In the genomic region with DNA sequence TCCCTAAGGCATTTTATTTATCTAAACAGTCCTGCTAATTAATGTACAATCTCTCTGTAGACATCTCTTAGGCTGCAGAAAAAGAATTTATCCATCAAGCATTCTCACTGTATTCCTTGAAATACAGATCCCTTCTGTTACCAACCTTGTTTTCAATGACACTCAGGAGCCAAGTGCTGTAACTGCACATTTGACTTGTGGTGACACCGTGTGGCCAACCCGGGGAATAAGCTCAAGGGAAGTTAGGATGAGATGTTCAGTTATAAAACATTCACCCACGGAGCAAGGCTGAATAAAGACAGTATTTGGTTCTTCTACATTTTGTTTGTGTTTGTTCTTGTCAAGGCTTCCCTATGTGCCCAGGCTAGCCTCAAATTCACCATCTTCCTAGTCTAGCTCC, we compare ENCODE assay signal across 8 mouse cellular contexts. TPM values are rescaled to one million over a fixed set of nuclear protein-coding genes. Genes with fewer than 3 reads are reported as not detected.
DNase-seq lines count a peak whose midpoint lies in the region; ATAC-seq and TF ChIP-seq lines count a peak whose summit lies in the region.

No protein-coding gene starts in this region.

- 7% methylated on average over 3 of the region's 3 CpGs for WGBS in embryonic facial prominence, embryonic 11.5 days
- WGBS in lung, embryonic 14.5 days, result 7% methylated on average over 3 of the region's 3 CpGs

- H3K36me3 ChIP-seq in embryonic facial prominence, embryonic 11.5 days (replicated peaks; ENCODE audit: control insufficient read depth, insufficient read depth, low read depth, low read length), result no peaks in the 10 kb centered on the region
- H3K36me3 ChIP-seq in lung, embryonic 14.5 days (ENCODE audit: insufficient read depth), result no peaks in the 10 kb centered on the region

- peak; percentile 94 for TF ChIP-seq CTCF in lung, embryonic 14.5 days (IDR thresholded peaks at IDR 0.05; ENCODE audit: low read depth)

- no peak overlapping the region for H3K27ac ChIP-seq in embryonic facial prominence, embryonic 11.5 days (replicated peaks; ENCODE audit: low read depth, low read length)
- H3K27ac ChIP-seq in lung, embryonic 14.5 days (ENCODE audit: low read depth), result no peak overlapping the region

- peak; percentile 44 to 55 for DNase-seq in heart, postnatal 10 days
- DNase-seq in heart, postnatal 25 days (ENCODE audit: low spot score), result no peak
- DNase-seq in urinary bladder, postnatal 14 days (ENCODE audit: low spot score), result peak; percentile 22
- DNase-seq in urinary bladder, postnatal 10 days (ENCODE audit: low spot score), result no peak
- peak; percentile 65 for DNase-seq in embryonic facial prominence, embryonic 11.5 days (ENCODE audit: low spot score)
- peak; percentile 81 for DNase-seq in lung, embryonic 14.5 days
- no peak for DNase-seq in yolk sac, embryonic 10.5 days (ENCODE audit: low spot score)
- no peak for DNase-seq in urinary bladder, postnatal 36 days (ENCODE audit: low spot score in 2 of 2)

- no peak for ATAC-seq in embryonic facial prominence, embryonic 11.5 days (replicated peaks; ENCODE audit: insufficient number of reproducible peaks, low FRiP score, low TSS enrichment, low read depth)
- ATAC-seq in lung, embryonic 14.5 days (ENCODE audit: insufficient read depth), result no peak

- H3K4me2 ChIP-seq in embryonic facial prominence, embryonic 11.5 days (ENCODE audit: low read depth, low read length), result no peak overlapping the region
- no peak overlapping the region for H3K4me2 ChIP-seq in lung, embryonic 14.5 days

- no peaks in the 10 kb centered on the region for H3K27me3 ChIP-seq in embryonic facial prominence, embryonic 11.5 days (ENCODE audit: control insufficient read depth, insufficient read depth, low read length)
- no peaks in the 10 kb centered on the region for H3K27me3 ChIP-seq in lung, embryonic 14.5 days (ENCODE audit: insufficient read depth, low read length)

- no peak overlapping the region for H3K4me3 ChIP-seq in embryonic facial prominence, embryonic 11.5 days (ENCODE audit: low read depth, low read length)
- H3K4me3 ChIP-seq in lung, embryonic 14.5 days (ENCODE audit: low read depth, low read length), result no peak overlapping the region

- no peak overlapping the region for H3K9ac ChIP-seq in embryonic facial prominence, embryonic 11.5 days (replicated peaks; ENCODE audit: low read length)
- H3K9ac ChIP-seq in lung, embryonic 14.5 days, result no peak overlapping the region

- no peaks in the 10 kb centered on the region for H3K4me1 ChIP-seq in embryonic facial prominence, embryonic 11.5 days (ENCODE audit: control insufficient read depth, insufficient read depth, low read length)
- H3K4me1 ChIP-seq in lung, embryonic 14.5 days (ENCODE audit: insufficient read depth), result no peaks in the 10 kb centered on the region

- no peaks in the 10 kb centered on the region for H3K9me3 ChIP-seq in embryonic facial prominence, embryonic 11.5 days (replicated peaks; ENCODE audit: control insufficient read depth, low read length)
- H3K9me3 ChIP-seq in lung, embryonic 14.5 days (ENCODE audit: low read depth, low read length), result no peaks in the 10 kb centered on the region

- intact Hi-C loops in heart, postnatal 10 days (cut with DNase I), result loop anchor here (1.0 kb wide), 2 partner anchors 57 to 118 kb away; no protein-coding TSS in a partner anchor
- intact Hi-C loops in heart, postnatal 25 days (cut with DNase I), result no loop called here

RNA-seq across cellular contexts. Expression of gene Gprc5d, which starts 26.4 kb away (rescaled TPM):
- total RNA-seq in heart, postnatal 10 days (2021), result under 1 TPM in 1 of 2 experiments, not detected in 1; 0.25 TPM
- total RNA-seq in heart, postnatal 25 days (2021), result not detected
- not detected in 2 replicates for polyA plus RNA-seq in embryonic facial prominence, embryonic 11.5 days (2014; fragmentation: Nextera tagmentation; extraction: Ambion mirVana)
- not detected in 2 replicates for polyA plus RNA-seq in lung, embryonic 14.5 days (2014; fragmentation: Nextera tagmentation; extraction: Ambion mirVana)

RNA-seq across cellular contexts. Expression of gene Fam234b, which starts 53.3 kb away (rescaled TPM):
- 1 to 10 TPM; 5.6 to 7.5 TPM for total RNA-seq in heart, postnatal 10 days (2021)
- 1 to 10 TPM; 6.5 to 6.7 TPM for total RNA-seq in heart, postnatal 25 days (2021)
- polyA plus RNA-seq in embryonic facial prominence, embryonic 11.5 days (2014; fragmentation: Nextera tagmentation; extraction: Ambion mirVana), result 25.0 and 25.2 TPM in 2 replicates
- 22.4 and 25.2 TPM in 2 replicates for polyA plus RNA-seq in lung, embryonic 14.5 days (2014; fragmentation: Nextera tagmentation; extraction: Ambion mirVana)

RNA-seq across cellular contexts. Expression of gene Hebp1, which starts 53.3 kb away (rescaled TPM):
- total RNA-seq in heart, postnatal 10 days (2021), result 10 to 100 TPM; 58.5 to 59.0 TPM
- total RNA-seq in heart, postnatal 25 days (2021), result 10 to 100 TPM; 40.0 to 43.4 TPM
- polyA plus RNA-seq in embryonic facial prominence, embryonic 11.5 days (2014; fragmentation: Nextera tagmentation; extraction: Ambion mirVana), result 3.1 and 3.7 TPM in 2 replicates
- 2.5 and 2.7 TPM in 2 replicates for polyA plus RNA-seq in lung, embryonic 14.5 days (2014; fragmentation: Nextera tagmentation; extraction: Ambion mirVana)

Comparison
In these comparisons a context has a peak if more than half of its experiments do, and no peak if none do; other contexts are left out.
1. DNase-seq: peak in heart, postnatal 10 days (2 of 2), urinary bladder, postnatal 14 days (single experiment), embryonic facial prominence, embryonic 11.5 days (single experiment) and lung, embryonic 14.5 days (single experiment); none in heart, postnatal 25 days (single experiment), urinary bladder, postnatal 10 days (single experiment), yolk sac, embryonic 10.5 days (single experiment) and urinary bladder, postnatal 36 days (0 of 2).